19 mouse cellular contexts compared by ENCODE assay signal in the genomic region with DNA sequence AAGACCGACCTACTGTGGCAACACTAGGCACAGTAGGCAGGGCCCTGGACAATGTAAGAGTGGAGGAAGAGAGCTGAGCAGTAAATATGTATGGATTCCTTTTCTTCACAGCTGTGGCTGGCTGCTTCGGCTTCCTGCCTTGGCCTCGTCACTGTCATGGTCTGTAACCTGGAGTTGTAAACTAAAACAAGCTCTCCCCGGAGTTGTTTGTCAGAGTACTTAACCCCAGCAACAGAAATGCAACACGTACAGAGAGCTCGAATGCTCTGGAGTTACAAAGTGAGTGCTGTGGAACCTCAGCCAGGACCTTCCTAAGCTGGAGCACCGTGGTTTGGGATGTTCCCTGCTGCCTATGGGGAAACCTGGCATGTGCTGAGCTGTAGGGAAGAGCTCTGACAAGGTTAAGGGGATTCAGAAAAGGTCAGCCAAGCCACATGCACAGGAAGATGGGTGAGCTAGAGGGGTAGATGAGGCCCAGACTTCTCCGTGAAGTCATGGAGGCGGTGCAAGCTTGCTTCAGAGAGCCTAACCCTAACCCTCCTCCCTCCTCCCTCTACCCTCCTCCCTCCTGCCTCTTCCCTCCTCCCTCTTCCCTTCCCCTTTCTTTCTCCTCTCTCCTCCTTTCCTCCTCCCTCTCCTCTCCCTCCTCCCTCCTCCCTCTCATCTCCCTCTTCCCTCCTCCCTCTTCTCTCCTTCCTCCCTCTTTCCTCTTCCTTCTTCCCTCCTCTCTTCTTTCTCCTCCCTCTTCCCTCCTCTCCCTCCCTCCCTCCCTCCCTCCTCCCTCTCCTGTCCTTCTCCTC. TPM values are rescaled to one million over a fixed set of nuclear protein-coding genes. Genes with fewer than 3 reads are reported as not detected.
A peak's percentile ranks its signal among the peaks of the same experiment; 100 is the strongest.
DNase-seq lines count a peak whose midpoint lies in the region; ATAC-seq and TF ChIP-seq lines count a peak whose summit lies in the region.
"Had no signal": no experiment of that assay in that cellular context is flagged by ENCODE, and none has a peak within 500 bp of the region (broad histone marks: within the 10 kb centered on the region; RNA-seq: fewer than 3 reads in every experiment).

No protein-coding gene starts in this region.

- H3K36me3 ChIP-seq in kidney, embryonic 15.5 days, result no peaks in the 10 kb centered on the region
- H3K36me3 ChIP-seq in stomach, embryonic 14.5 days (ENCODE audit: control insufficient read depth, insufficient read depth, low read length), result no peaks in the 10 kb centered on the region
- H3K36me3 ChIP-seq in stomach, postnatal 0 days (ENCODE audit: control insufficient read depth, insufficient read depth, low read length), result no peaks in the 10 kb centered on the region
- no peaks in the 10 kb centered on the region for H3K36me3 ChIP-seq in intestine, embryonic 15.5 days
- H3K36me3 ChIP-seq: embryonic facial prominence, embryonic 10.5 days; heart, embryonic 15.5 days; hindbrain, embryonic 15.5 days had no signal

- no peaks in the 10 kb centered on the region for H3K27me3 ChIP-seq in kidney, embryonic 15.5 days
- no peaks in the 10 kb centered on the region for H3K27me3 ChIP-seq in stomach, embryonic 14.5 days (ENCODE audit: control insufficient read depth, insufficient read depth, low read length)
- no peaks in the 10 kb centered on the region for H3K27me3 ChIP-seq in stomach, postnatal 0 days (ENCODE audit: control insufficient read depth, insufficient read depth, low read length)
- no peaks in the 10 kb centered on the region for H3K27me3 ChIP-seq in intestine, embryonic 15.5 days (replicated peaks)
- H3K27me3 ChIP-seq: heart, embryonic 15.5 days; hindbrain, embryonic 15.5 days; Patski had no signal

- no peak overlapping the region for H3K9ac ChIP-seq in kidney, embryonic 15.5 days
- no peak overlapping the region for H3K9ac ChIP-seq in stomach, embryonic 14.5 days (replicated peaks; ENCODE audit: low read depth, low read length)
- H3K9ac ChIP-seq in stomach, postnatal 0 days (ENCODE audit: low read length), result no peak overlapping the region
- H3K9ac ChIP-seq in intestine, embryonic 15.5 days, result no peak overlapping the region
- H3K9ac ChIP-seq: heart, embryonic 15.5 days; hindbrain, embryonic 15.5 days had no signal

- ATAC-seq in kidney, embryonic 15.5 days (replicated peaks; ENCODE audit: low FRiP score), result no peak
- no peak for ATAC-seq in stomach, embryonic 14.5 days (ENCODE audit: insufficient number of reproducible peaks, insufficient read depth, low FRiP score, low read depth)
- no peak for ATAC-seq in stomach, postnatal 0 days (ENCODE audit: low FRiP score, low TSS enrichment)
- peak; percentile 21; the same call in 1 of the 2 replicates for ATAC-seq in intestine, embryonic 15.5 days
- no peak for ATAC-seq in frontal cortex, adult (ENCODE audit: low TSS enrichment)
- ATAC-seq: activated CD4-positive, CD25-positive, alpha-beta regulatory T cell, adult 4 months; forebrain, embryonic 14.5 days; Patski had no signal

- H3K27ac ChIP-seq in kidney, embryonic 15.5 days, result peak overlapping the region; percentile 22; the same call in 1 of the 2 replicates
- peak overlapping the region; percentile 39; the same call in 1 of the 2 replicates for H3K27ac ChIP-seq in stomach, embryonic 14.5 days (ENCODE audit: low read length)
- no peak overlapping the region for H3K27ac ChIP-seq in stomach, postnatal 0 days (replicated peaks)
- H3K27ac ChIP-seq in intestine, embryonic 15.5 days, result no peak overlapping the region
- H3K27ac ChIP-seq: embryonic facial prominence, embryonic 10.5 days; heart, embryonic 15.5 days; hindbrain, embryonic 15.5 days had no signal

- 39% methylated on average over 9 of the region's 9 CpGs for WGBS in kidney, embryonic 15.5 days
- 36% methylated on average over 9 of the region's 9 CpGs for WGBS in stomach, embryonic 14.5 days
- WGBS in stomach, postnatal 0 days, result 39% methylated on average over 9 of the region's 9 CpGs
- 39% methylated on average over 9 of the region's 9 CpGs for WGBS in intestine, embryonic 15.5 days

- peaks cover 8% of the 10 kb centered on the region for H3K4me1 ChIP-seq in kidney, embryonic 15.5 days
- H3K4me1 ChIP-seq in stomach, embryonic 14.5 days (ENCODE audit: control insufficient read depth, insufficient read depth, low read length), result no peaks in the 10 kb centered on the region
- H3K4me1 ChIP-seq in stomach, postnatal 0 days (replicated peaks; ENCODE audit: control insufficient read depth, insufficient read depth), result peaks cover 5% of the 10 kb centered on the region
- peaks cover 4% of the 10 kb centered on the region; the same call in 1 of the 2 replicates for H3K4me1 ChIP-seq in intestine, embryonic 15.5 days (replicated peaks)

- no peak for DNase-seq in kidney, adult 11 months
- DNase-seq in stomach, postnatal 0 days (ENCODE audit: low spot score), result no peak
- DNase-seq in left cerebral cortex, adult 8-10 months (ENCODE audit: low spot score in 2 of 2), result no peak
- DNase-seq: adrenal gland, postnatal 14 days; cerebellum, adult 18-20 months; cerebellum, adult 9-11 months; cerebellum, postnatal 36 days; gastrocnemius, postnatal 36 days; heart, adult 11 months had no signal

- no peak for TF ChIP-seq EP300 in stomach, postnatal 0 days (optimal IDR thresholded peaks at IDR 0.05)

- H3K4me3 ChIP-seq in kidney, embryonic 15.5 days (replicated peaks), result no peak overlapping the region
- H3K4me3 ChIP-seq in stomach, embryonic 14.5 days (ENCODE audit: low read depth, low read length), result no peak overlapping the region
- H3K4me3 ChIP-seq in stomach, postnatal 0 days (ENCODE audit: low read depth, low read length), result no peak overlapping the region
- no peak overlapping the region for H3K4me3 ChIP-seq in intestine, embryonic 15.5 days (replicated peaks)
- H3K4me3 ChIP-seq: embryonic facial prominence, embryonic 10.5 days; heart, embryonic 15.5 days; hindbrain, embryonic 15.5 days had no signal

- no peak for TF ChIP-seq CTCF in stomach, postnatal 0 days (IDR thresholded peaks at IDR 0.05; ENCODE audit: low read depth)

- H3K4me2 ChIP-seq in kidney, embryonic 15.5 days, result no peak overlapping the region
- no peak overlapping the region for H3K4me2 ChIP-seq in stomach, embryonic 14.5 days (replicated peaks; ENCODE audit: low read depth, low read length)
- no peak overlapping the region for H3K4me2 ChIP-seq in stomach, postnatal 0 days (replicated peaks; ENCODE audit: low read depth)
- no peak overlapping the region for H3K4me2 ChIP-seq in intestine, embryonic 15.5 days (replicated peaks)
- H3K4me2 ChIP-seq: heart, embryonic 15.5 days; hindbrain, embryonic 15.5 days had no signal

- H3K9me3 ChIP-seq in kidney, embryonic 15.5 days (replicated peaks), result no peaks in the 10 kb centered on the region
- H3K9me3 ChIP-seq in stomach, embryonic 14.5 days (ENCODE audit: control insufficient read depth, low read depth, low read length), result no peaks in the 10 kb centered on the region
- no peaks in the 10 kb centered on the region for H3K9me3 ChIP-seq in stomach, postnatal 0 days (ENCODE audit: control insufficient read depth, low read length)
- H3K9me3 ChIP-seq in intestine, embryonic 15.5 days, result no peaks in the 10 kb centered on the region
- H3K9me3 ChIP-seq: embryonic facial prominence, embryonic 10.5 days; heart, embryonic 15.5 days; hindbrain, embryonic 15.5 days had no signal

RNA-seq across cellular contexts. Expression of gene Nenf, which starts 23.8 kb away (rescaled TPM):
- polyA plus RNA-seq in kidney, embryonic 15.5 days (2015; fragmentation: Nextera tagmentation; extraction: Ambion mirVana), result 93.6 and 98.5 TPM in 2 replicates
- 140 and 154 TPM in 2 replicates for polyA plus RNA-seq in stomach, embryonic 14.5 days (2014; fragmentation: Nextera tagmentation; extraction: Ambion mirVana)
- 117 and 120 TPM in 2 replicates for polyA plus RNA-seq in stomach, postnatal 0 days (2015; fragmentation: Nextera tagmentation; extraction: Ambion mirVana)
- polyA plus RNA-seq in intestine, embryonic 15.5 days (2015; fragmentation: Nextera tagmentation; extraction: Ambion mirVana), result 91.3 and 94.3 TPM in 2 replicates
- 10 to 100 TPM; 70.3 to 81.7 (median 76.9) TPM for total RNA-seq in left cerebral cortex, adult 8-10 months (2022)

RNA-seq across cellular contexts. Expression of gene Tmem206, which starts 31.5 kb away (rescaled TPM):
- polyA plus RNA-seq in kidney, embryonic 15.5 days (2015; fragmentation: Nextera tagmentation; extraction: Ambion mirVana), result 21.3 and 24.7 TPM in 2 replicates
- polyA plus RNA-seq in stomach, embryonic 14.5 days (2014; fragmentation: Nextera tagmentation; extraction: Ambion mirVana), result 22.0 and 22.1 TPM in 2 replicates
- polyA plus RNA-seq in stomach, postnatal 0 days (2015; fragmentation: Nextera tagmentation; extraction: Ambion mirVana), result 6.7 and 6.8 TPM in 2 replicates
- 16.4 and 16.9 TPM in 2 replicates for polyA plus RNA-seq in intestine, embryonic 15.5 days (2015; fragmentation: Nextera tagmentation; extraction: Ambion mirVana)
- total RNA-seq in left cerebral cortex, adult 8-10 months (2022), result 10 to 100 TPM in 1 of 4 experiments, 1 to 10 TPM in 3; 8.8 to 12.0 (median 9.6) TPM

Comparison
In these comparisons a context has a peak if more than half of its experiments do, and no peak if none do; other contexts are left out.
1. H3K27ac ChIP-seq: peak in kidney, embryonic 15.5 days (single experiment) and stomach, embryonic 14.5 days (single experiment); none in stomach, postnatal 0 days (single experiment) and intestine, embryonic 15.5 days (single experiment).